Mouse (Mus musculus): ENCODE data around the gene Abhd13. TPM values are rescaled to one million over a fixed set of nuclear protein-coding genes. Genes with fewer than 3 reads are reported as not detected.
A peak's percentile ranks its signal among the peaks of the same experiment; 100 is the strongest.

Gene Abhd13
- 17.6 and 20.4 TPM in 2 replicates for polyA plus RNA-seq (2014; fragmentation: Nextera tagmentation; extraction: Ambion mirVana)

DNA sequence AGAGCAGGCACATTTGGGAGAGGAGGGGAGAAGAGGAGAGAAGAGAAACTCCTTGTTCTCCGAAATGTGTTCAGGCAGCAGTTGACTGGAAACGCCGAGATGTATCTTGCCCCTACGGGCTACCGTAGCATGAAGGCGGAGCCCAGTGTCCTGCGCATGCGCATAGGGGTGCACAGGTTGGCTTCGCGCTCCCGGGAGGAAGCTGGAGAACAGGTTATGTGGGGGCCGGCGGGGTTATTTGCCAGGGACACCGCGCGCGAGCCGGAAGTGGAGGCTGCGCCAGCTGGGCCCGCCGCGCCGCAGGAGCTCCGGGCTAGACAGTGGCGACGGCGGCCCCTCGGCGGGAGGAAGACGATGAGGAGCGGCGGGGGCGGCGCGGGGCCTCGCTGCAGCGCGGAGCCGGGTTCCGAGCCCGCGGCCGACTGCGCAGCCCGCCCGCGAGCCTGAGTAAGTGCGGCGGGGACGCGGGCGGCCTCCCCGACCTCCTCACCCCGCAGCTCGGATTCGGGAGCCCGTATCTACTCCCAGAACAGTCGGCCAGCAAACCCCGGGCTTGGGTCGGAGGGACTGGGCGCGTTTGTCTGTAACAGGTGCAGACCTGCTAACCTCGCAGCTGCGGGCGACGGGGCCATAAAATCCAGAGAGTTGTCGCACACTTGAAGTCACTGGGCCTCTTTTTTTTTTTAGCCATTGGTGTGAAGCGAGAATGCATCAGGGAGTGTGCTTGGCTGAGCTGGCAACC is at the start of gene Abhd13, which contains the start of gene Lig4:
Abhd13 (plus strand) TSS at position 135 of the 742 bp plus-strand sequence.
Lig4 (minus strand) TSS at position 114 of the 742 bp plus-strand sequence.
- H3K27ac ChIP-seq (ENCODE audit: low read depth, low read length) = peak within 1 kb of the TSS; percentile 84
- H3K4me2 ChIP-seq (ENCODE audit: low read depth, low read length) = peak within 1 kb of the TSS; percentile 74
- peak within 1 kb of the TSS; percentile 92 for H3K9ac ChIP-seq (replicated peaks; ENCODE audit: low read depth, low read length)
- under 1% methylated on average over 61 of the region's 68 CpGs for WGBS
- no peaks in the 10 kb centered on the region for H3K9me3 ChIP-seq (ENCODE audit: control insufficient read depth, low read length)
- H3K36me3 ChIP-seq (ENCODE audit: control insufficient read depth, insufficient read depth, low read length) = peaks cover 9% of the 10 kb centered on the region
- H3K4me1 ChIP-seq (ENCODE audit: control insufficient read depth, insufficient read depth, low read length) = peaks cover 31% of the 10 kb centered on the region
- no peaks in the 10 kb centered on the region for H3K27me3 ChIP-seq (ENCODE audit: control insufficient read depth, insufficient read depth, low read length)
- ATAC-seq (ENCODE audit: low read depth) = peak; percentile 64
- H3K4me3 ChIP-seq (ENCODE audit: low read depth, low read length) = peak within 1 kb of the TSS; percentile 88

DNA sequence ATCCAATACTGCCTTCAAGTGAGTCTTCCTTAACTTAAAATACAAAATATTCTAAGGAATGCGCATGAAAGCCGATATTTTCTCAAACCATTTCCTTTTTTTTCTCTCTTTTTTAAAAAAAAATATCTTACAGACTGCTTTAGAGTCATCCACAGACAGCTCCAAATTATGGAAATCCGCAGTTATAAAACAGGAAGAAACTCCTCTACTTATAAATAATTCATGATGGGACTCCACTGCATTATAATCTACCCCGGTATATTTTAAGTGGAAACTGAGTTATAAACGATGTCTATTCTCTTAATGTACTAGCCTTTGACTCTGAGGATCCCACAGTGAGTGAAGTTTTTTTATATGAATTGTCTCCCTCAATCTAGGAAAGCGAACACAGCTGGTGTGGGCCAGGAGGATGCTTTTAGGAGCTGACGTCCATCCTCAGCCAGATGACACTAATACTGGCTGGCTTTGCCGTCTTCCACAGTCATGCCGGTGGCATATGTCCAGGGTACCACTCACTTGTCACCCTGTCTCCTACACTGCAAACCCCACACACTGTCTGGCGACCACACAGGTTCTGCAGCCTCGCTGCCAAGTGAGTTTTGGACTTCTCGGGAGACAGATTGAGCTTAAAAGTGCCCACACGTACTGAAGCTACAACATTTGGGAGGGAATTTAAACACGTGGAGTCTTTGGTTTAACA is 47.6 kb upstream of the Abhd13 start:
- WGBS = 69% methylated on average over 14 of the region's 14 CpGs
- H3K27me3 ChIP-seq (ENCODE audit: control insufficient read depth, insufficient read depth, low read length) = no peaks in the 10 kb centered on the region
- H3K9me3 ChIP-seq (ENCODE audit: control insufficient read depth, low read length) = no peaks in the 10 kb centered on the region
- ATAC-seq (ENCODE audit: low read depth) = peak; percentile 63; the same call in 1 of the 2 replicates
- no peak overlapping the region for H3K9ac ChIP-seq (replicated peaks; ENCODE audit: low read depth, low read length)
- no peaks in the 10 kb centered on the region for H3K4me1 ChIP-seq (ENCODE audit: control insufficient read depth, insufficient read depth, low read length)
- no peaks in the 10 kb centered on the region for H3K36me3 ChIP-seq (ENCODE audit: control insufficient read depth, insufficient read depth, low read length)
- H3K4me3 ChIP-seq (ENCODE audit: low read depth, low read length) = no peak overlapping the region
- no peak overlapping the region for H3K27ac ChIP-seq (ENCODE audit: low read depth, low read length)
- no peak overlapping the region for H3K4me2 ChIP-seq (ENCODE audit: low read depth, low read length)

DNA sequence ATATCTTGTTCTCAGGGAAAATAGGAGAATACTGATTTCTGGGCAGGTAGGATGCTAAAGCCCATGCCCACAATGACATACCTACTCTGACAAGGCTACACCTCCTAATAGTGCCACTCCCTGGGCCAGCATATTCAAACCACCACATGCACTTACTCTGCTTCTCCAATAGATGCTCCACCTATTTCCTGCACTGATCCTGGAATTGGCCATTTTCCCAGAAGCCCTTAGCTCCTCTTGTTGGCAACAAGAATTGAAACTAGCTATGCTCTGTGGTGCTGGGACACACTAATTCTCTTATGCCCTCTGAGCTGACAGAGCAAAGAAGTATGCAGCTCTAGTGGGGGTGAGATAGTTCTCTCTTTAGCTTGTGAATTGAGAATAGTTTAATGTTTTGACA is 44.8 kb upstream of the Abhd13 start:
- no peak for ATAC-seq (ENCODE audit: low read depth)
- Histone ChIP-seq H3K27ac (ENCODE audit: low read depth, low read length) (no peak overlapping the region), H3K27me3 (ENCODE audit: control insufficient read depth, insufficient read depth, low read length) (no peaks in the 10 kb centered on the region), H3K4me2 (ENCODE audit: low read depth, low read length) (no peak overlapping the region), H3K9me3 (ENCODE audit: control insufficient read depth, low read length) (no peaks in the 10 kb centered on the region), H3K4me1 (ENCODE audit: control insufficient read depth, insufficient read depth, low read length) (no peaks in the 10 kb centered on the region), H3K4me3 (ENCODE audit: low read depth, low read length) (no peak overlapping the region), H3K9ac (replicated peaks; ENCODE audit: low read depth, low read length) (no peak overlapping the region), H3K36me3 (ENCODE audit: control insufficient read depth, insufficient read depth, low read length) (no peaks in the 10 kb centered on the region)

DNA sequence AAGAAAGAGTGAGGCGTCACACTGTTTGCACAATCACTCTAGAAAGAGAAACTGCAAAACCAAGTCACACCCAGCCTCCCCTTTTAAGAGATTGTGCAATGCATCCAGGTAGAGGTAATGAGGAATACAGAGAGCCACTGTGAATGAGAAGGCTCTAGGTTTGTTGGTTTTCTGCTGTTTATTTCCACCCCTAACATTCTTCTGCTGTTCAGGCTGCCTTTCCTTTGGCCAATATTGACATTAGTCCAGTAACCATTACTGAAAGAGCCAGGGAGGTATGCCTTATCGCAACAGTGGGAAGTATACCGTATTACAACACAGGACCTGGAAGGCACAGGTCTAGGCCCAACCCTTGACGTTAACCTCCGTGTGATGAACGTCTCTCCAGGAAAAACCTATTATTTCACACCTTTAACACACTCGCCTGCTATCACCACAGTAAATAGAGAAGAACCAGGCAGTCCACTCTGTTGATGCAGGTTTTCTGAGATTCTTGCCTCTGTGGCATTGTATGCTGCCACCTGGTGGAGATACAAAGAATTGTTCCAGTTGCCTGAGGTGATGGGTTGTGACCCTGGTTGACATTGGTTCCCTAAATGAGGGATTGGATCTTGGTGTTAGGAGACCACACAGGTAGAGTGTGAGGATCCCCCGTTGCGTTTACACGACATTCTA is 42.5 kb upstream of the Abhd13 start:
- H3K27ac ChIP-seq (ENCODE audit: low read depth, low read length) = no peak overlapping the region
- 36% methylated on average over 10 of the region's 10 CpGs for WGBS
- H3K4me3 ChIP-seq (ENCODE audit: low read depth, low read length) = no peak overlapping the region
- no peaks in the 10 kb centered on the region for H3K9me3 ChIP-seq (ENCODE audit: control insufficient read depth, low read length)
- H3K27me3 ChIP-seq (ENCODE audit: control insufficient read depth, insufficient read depth, low read length) = no peaks in the 10 kb centered on the region
- peak; percentile 63 for ATAC-seq (ENCODE audit: low read depth)
- no peaks in the 10 kb centered on the region for H3K36me3 ChIP-seq (ENCODE audit: control insufficient read depth, insufficient read depth, low read length)
- H3K4me1 ChIP-seq (ENCODE audit: control insufficient read depth, insufficient read depth, low read length) = no peaks in the 10 kb centered on the region
- no peak overlapping the region for H3K4me2 ChIP-seq (ENCODE audit: low read depth, low read length)
- no peak overlapping the region for H3K9ac ChIP-seq (replicated peaks; ENCODE audit: low read depth, low read length)

DNA sequence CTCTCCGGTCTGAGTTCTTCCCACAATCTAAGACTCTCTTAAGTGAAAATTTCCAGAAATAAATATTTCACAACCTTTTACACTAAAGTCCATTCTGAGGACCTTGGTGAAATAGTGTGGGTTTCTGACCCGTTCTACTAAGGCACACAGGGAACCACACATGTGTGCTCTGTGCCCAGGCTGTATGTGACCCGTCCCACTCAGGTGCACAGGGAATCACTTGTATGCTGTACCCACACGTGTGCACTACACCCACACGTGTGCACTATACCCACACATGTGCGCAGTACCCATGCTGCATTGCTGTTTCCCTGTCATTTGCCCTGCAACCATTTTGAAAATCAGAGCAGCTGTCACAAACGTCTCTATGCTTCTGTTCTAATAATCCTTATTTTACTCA is 41.9 kb upstream of the Abhd13 start:
- Histone ChIP-seq H3K36me3 (ENCODE audit: control insufficient read depth, insufficient read depth, low read length) (no peaks in the 10 kb centered on the region), H3K27me3 (ENCODE audit: control insufficient read depth, insufficient read depth, low read length) (no peaks in the 10 kb centered on the region), H3K9me3 (ENCODE audit: control insufficient read depth, low read length) (no peaks in the 10 kb centered on the region), H3K9ac (replicated peaks; ENCODE audit: low read depth, low read length) (no peak overlapping the region), H3K4me2 (ENCODE audit: low read depth, low read length) (no peak overlapping the region), H3K27ac (ENCODE audit: low read depth, low read length) (no peak overlapping the region), H3K4me3 (ENCODE audit: low read depth, low read length) (no peak overlapping the region), H3K4me1 (ENCODE audit: control insufficient read depth, insufficient read depth, low read length) (no peaks in the 10 kb centered on the region)
- ATAC-seq (ENCODE audit: low read depth) = no peak
- WGBS = 74% methylated on average over 7 of the region's 7 CpGs

DNA sequence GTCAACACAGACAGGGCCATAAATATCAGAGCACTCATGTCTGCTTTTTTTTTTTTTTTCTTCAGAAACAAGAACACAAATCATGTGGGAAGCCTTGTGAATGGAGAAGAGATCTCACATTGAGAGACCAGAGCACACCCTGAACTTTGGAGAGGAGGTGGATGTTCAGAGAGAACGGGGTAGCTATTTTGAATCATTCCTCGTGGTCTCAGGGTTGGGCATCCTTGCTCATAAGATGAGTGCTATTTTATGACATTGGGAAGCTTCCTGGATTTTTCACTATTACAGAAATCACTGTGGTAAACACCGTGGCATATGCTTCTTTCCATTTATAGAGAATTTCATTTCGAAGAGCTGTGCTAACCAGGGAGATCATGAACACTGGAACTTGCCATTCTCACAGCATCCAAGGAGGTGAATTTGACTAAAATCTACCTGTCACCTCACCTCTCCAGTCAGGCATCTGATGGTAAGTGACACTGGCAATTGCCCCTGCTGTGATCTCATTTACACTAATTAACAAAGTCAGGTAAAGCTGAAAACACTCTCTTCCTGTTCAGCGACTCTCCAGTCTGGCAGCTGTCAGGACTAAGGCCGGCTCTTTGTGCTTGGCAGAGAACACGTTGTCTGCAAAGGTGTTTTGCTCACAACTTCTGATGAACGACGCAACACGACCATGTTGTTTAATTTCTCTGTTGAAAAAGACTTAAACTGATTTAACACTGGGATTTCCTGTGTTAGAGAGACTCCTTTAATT is 28.2 kb upstream of the Abhd13 start:
- Histone ChIP-seq H3K4me2 (ENCODE audit: low read depth, low read length) (no peak overlapping the region), H3K27ac (ENCODE audit: low read depth, low read length) (no peak overlapping the region), H3K9ac (replicated peaks; ENCODE audit: low read depth, low read length) (no peak overlapping the region), H3K27me3 (ENCODE audit: control insufficient read depth, insufficient read depth, low read length) (no peaks in the 10 kb centered on the region), H3K36me3 (ENCODE audit: control insufficient read depth, insufficient read depth, low read length) (no peaks in the 10 kb centered on the region), H3K9me3 (ENCODE audit: control insufficient read depth, low read length) (no peaks in the 10 kb centered on the region), H3K4me3 (ENCODE audit: low read depth, low read length) (no peak overlapping the region), H3K4me1 (ENCODE audit: control insufficient read depth, insufficient read depth, low read length) (no peaks in the 10 kb centered on the region)
- ATAC-seq (ENCODE audit: low read depth) = no peak
- 68% methylated on average over 10 of the region's 10 CpGs for WGBS

DNA sequence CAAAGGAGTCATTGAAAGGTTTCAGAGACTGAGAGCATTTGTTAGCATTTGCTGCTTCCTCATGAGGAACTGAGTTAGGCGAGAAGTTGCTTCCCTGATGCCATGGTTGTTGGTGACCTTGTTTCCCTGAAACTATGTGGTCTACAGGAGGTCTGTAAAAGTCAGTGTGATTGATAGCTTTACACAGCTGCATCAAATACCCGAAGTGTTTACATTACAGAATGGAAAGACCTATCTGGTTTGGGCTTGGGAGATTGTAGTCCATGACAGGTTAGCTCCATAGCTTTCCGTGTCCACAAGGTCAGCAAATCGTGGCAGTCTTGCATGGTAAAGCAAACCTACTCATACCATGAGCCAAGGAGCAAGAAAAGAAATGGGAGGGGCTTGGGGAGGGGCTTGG is 19.2 kb upstream of the Abhd13 start:
- ATAC-seq (ENCODE audit: low read depth) = no peak
- WGBS = 71% methylated on average over 4 of the region's 4 CpGs
- Histone ChIP-seq H3K4me3 (ENCODE audit: low read depth, low read length) (no peak overlapping the region), H3K27me3 (ENCODE audit: control insufficient read depth, insufficient read depth, low read length) (no peaks in the 10 kb centered on the region), H3K36me3 (ENCODE audit: control insufficient read depth, insufficient read depth, low read length) (no peaks in the 10 kb centered on the region), H3K9ac (replicated peaks; ENCODE audit: low read depth, low read length) (no peak overlapping the region), H3K4me2 (ENCODE audit: low read depth, low read length) (no peak overlapping the region), H3K4me1 (ENCODE audit: control insufficient read depth, insufficient read depth, low read length) (no peaks in the 10 kb centered on the region), H3K27ac (ENCODE audit: low read depth, low read length) (no peak overlapping the region), H3K9me3 (ENCODE audit: control insufficient read depth, low read length) (no peaks in the 10 kb centered on the region)

DNA sequence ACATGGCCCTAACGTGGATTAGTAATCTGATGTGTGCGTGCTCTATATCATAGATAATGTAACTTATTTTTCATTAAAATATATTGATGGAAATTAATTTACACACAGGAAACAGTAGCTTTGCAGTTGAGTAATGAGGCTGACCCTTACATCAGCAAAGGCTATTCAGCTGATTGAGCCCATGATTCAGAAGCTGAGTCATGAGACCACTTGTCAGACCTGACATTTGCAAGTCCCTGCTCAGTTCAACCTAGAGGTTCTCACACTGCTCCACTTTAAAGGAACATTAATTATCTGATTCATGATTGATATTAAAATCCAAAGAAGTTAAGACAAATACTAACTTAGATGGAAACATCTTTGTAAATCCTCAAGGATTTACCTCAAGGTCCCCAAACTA is 17.6 kb upstream of the Abhd13 start:
- no peak overlapping the region for H3K4me3 ChIP-seq (ENCODE audit: low read depth, low read length)
- H3K4me1 ChIP-seq (ENCODE audit: control insufficient read depth, insufficient read depth, low read length) = no peaks in the 10 kb centered on the region
- ATAC-seq (ENCODE audit: low read depth) = no peak
- 93% methylated on average over 2 of the region's 2 CpGs for WGBS
- no peaks in the 10 kb centered on the region for H3K36me3 ChIP-seq (ENCODE audit: control insufficient read depth, insufficient read depth, low read length)
- H3K9me3 ChIP-seq (ENCODE audit: control insufficient read depth, low read length) = no peaks in the 10 kb centered on the region
- no peaks in the 10 kb centered on the region for H3K27me3 ChIP-seq (ENCODE audit: control insufficient read depth, insufficient read depth, low read length)
- no peak overlapping the region for H3K9ac ChIP-seq (replicated peaks; ENCODE audit: low read depth, low read length)
- H3K4me2 ChIP-seq (ENCODE audit: low read depth, low read length) = no peak overlapping the region
- H3K27ac ChIP-seq (ENCODE audit: low read depth, low read length) = no peak overlapping the region

Data from neural tube, embryonic 14.5 days (tissue).